Mouse (Mus musculus): ENCODE data around the gene Asgr1.

GRCm38 (mm10) chr11:70027397-70027796 is 26.5 kb upstream of the Asgr1 start:
- TF ChIP-seq CTCF (IDR thresholded peaks at IDR 0.05; ENCODE audit: low read depth, low read length) (no peak), POLR2A (IDR thresholded peaks at IDR 0.05; ENCODE audit: extremely low read depth, insufficient read depth, low read length) (no peak)

Measured in liver, adult 2 months (tissue).